Mouse (Mus musculus): ENCODE data around the gene Slc25a27. TPM values are rescaled to one million over a fixed set of nuclear protein-coding genes. Genes with fewer than 3 reads are reported as not detected.

Gene Slc25a27
- total and polyA plus RNA-seq, 3 experiments, result 0.13 to 0.49 (median 0.40) TPM

DNA sequence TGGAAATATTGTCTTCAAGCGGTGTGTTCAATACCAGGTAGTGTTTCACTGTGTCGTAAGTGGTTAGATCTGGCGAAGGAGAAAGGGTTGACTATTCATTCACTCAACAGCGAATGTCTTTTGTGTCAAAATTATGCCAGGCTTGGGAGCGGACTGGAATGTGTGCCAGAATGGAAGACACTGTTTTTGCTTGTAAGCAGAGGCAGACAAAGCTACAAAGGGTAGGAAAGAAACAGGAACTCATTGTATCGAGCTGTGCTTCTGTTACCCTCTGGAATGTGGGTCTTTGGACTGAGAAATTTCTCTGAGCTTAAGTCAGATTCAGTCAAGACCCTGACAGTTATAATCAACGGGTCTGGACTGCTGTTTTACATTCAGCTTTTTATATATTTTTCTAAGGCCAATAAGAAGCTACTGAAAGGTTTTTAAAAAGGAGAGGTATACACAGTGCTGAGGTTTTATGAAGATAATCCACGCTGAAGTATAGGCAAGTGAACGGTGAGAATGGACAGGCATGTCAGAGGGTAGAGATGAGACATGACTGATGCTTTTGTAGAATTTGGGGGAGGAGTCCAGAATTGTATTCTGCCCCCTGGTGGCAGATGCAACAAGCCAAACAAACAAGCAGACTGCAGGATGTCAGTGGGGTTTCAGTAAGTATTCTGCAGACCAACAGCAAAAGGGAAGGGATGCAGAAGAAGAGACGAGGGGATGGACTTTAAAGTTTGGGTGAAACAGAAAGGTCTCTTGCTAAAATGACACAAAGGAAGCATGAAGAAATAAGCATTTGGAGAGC is 17.2 kb downstream of the Slc25a27 start:
- DNase-seq (ENCODE audit: extremely low read depth), result peak; percentile 26
- in situ Hi-C loops (cut with MboI; ENCODE audit: low pct_ligation_motif_present, low pct_unique_long_range_greater_than_20kb, low sequenced_read_pairs), result no loop called here

DNA sequence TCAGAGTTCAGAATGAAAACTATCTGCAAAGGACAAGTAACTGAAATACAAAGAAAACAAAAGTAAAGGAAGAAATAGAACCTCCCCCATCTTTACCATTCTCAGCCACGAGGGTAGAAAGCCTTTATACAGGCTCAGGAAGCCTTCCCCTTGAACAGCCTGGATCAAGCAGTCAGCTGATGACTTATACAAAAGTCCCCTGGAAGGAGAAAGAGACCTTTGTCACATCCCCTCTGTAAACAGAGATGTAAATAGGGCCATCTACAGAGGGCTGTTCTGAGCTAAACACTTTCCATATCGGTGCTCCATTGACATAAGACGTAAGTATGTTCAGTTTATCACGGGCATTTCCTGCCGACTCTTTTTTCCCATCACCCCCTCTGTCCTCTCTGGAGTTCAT is 20.1 kb downstream of the Slc25a27 start:
- H3K79me2 ChIP-seq (replicated peaks; ENCODE audit: control insufficient read depth, extremely low read depth, insufficient read depth, poor library complexity, severe bottlenecking), result no peaks in the 10 kb centered on the region
- no peak overlapping the region for H3K9ac ChIP-seq (ENCODE audit: insufficient read depth, low read depth)
- no peak for DNase-seq (ENCODE audit: extremely low read depth)
- H3K9me3 ChIP-seq (replicated peaks; ENCODE audit: low read length), result peaks cover 45% of the 10 kb centered on the region
- H3K36me3 ChIP-seq (replicated peaks in 1 of 2; ENCODE audit: control insufficient read depth in 1 of 2, insufficient read depth in 1 of 2, low read length in 1 of 2), result no peaks in the 10 kb centered on the region
- no peak overlapping the region for H3K27ac ChIP-seq (ENCODE audit: insufficient read depth, low read depth)
- no peak for TF ChIP-seq SIN3A (IDR thresholded peaks at IDR 0.05; ENCODE audit: low read length)
- no peak for TF ChIP-seq RAD21 (IDR thresholded peaks at IDR 0.05; ENCODE audit: low read depth, low read length)
- no peak for TF ChIP-seq NELFE (IDR thresholded peaks at IDR 0.05; ENCODE audit: low read depth, low read length)
- TF ChIP-seq GABPA (IDR thresholded peaks at IDR 0.05; ENCODE audit: insufficient replicate concordance, low read depth, low read length), result no peak
- no peak for TF ChIP-seq SMC3 (IDR thresholded peaks at IDR 0.05; ENCODE audit: low read depth, low read length)
- no peak for TF ChIP-seq ETS1 (conservative IDR thresholded peaks at IDR 0.05; ENCODE audit: low read depth, low read length)
- TF ChIP-seq POLR2AphosphoS2 (IDR thresholded peaks at IDR 0.05; ENCODE audit: low read depth, low read length), result no peak
- TF ChIP-seq CHD1 (IDR thresholded peaks at IDR 0.05; ENCODE audit: low read depth, low read length), result no peak
- no peak for TF ChIP-seq ELF1 (IDR thresholded peaks at IDR 0.05; ENCODE audit: low read depth, low read length)
- TF ChIP-seq IRF4 (IDR thresholded peaks at IDR 0.05; ENCODE audit: low read depth, low read length), result no peak
- no peak for TF ChIP-seq USF1 (IDR thresholded peaks at IDR 0.05; ENCODE audit: low read depth, low read length)
- TF ChIP-seq MAZ (IDR thresholded peaks at IDR 0.05; ENCODE audit: low read depth, low read length), result no peak
- no peak for TF ChIP-seq TBP (conservative IDR thresholded peaks at IDR 0.05; ENCODE audit: low read depth, low read length)
- in situ Hi-C loops (cut with MboI; ENCODE audit: low pct_ligation_motif_present, low pct_unique_long_range_greater_than_20kb, low sequenced_read_pairs), result no loop called here
- no peaks in the 10 kb centered on the region for H3K27me3 ChIP-seq (replicated peaks)
- dilution Hi-C loops (cut with MboI; ENCODE audit: extremely low pct_ligation_motif_present, extremely low pct_unique_long_range_greater_than_20kb, low sequenced_read_pairs), result no loop called here
- H3K4me1 ChIP-seq (ENCODE audit: control insufficient read depth in 1 of 2, insufficient read depth in 2 of 2), result no peaks in the 10 kb centered on the region
- H3K4me2 ChIP-seq (ENCODE audit: insufficient read depth, low read depth, poor library complexity, severe bottlenecking), result no peak overlapping the region
- no peak overlapping the region for H3K4me3 ChIP-seq (replicated peaks in 1 of 3; ENCODE audit: low read depth in 2 of 3, low read length in 2 of 3, poor library complexity in 1 of 3)

More for the DNA sequence above, 17.2 kb downstream of the Slc25a27 start:
- Histone ChIP-seq H3K4me1 (ENCODE audit: control insufficient read depth in 1 of 2, insufficient read depth in 2 of 2) (no peaks in the 10 kb centered on the region), H3K27ac (ENCODE audit: insufficient read depth, low read depth) (no peak overlapping the region), H3K4me2 (ENCODE audit: insufficient read depth, low read depth, poor library complexity, severe bottlenecking) (no peak overlapping the region), H3K4me3 (replicated peaks in 1 of 3; ENCODE audit: low read depth in 2 of 3, low read length in 2 of 3, poor library complexity in 1 of 3) (no peak overlapping the region), H3K9ac (ENCODE audit: insufficient read depth, low read depth) (no peak overlapping the region), H3K36me3 (replicated peaks in 1 of 2; ENCODE audit: control insufficient read depth in 1 of 2, insufficient read depth in 1 of 2, low read length in 1 of 2) (no peaks in the 10 kb centered on the region), H3K9me3 (replicated peaks; ENCODE audit: low read length) (peaks cover 40% of the 10 kb centered on the region), H3K79me2 (replicated peaks; ENCODE audit: control insufficient read depth, extremely low read depth, insufficient read depth, poor library complexity, severe bottlenecking) (no peaks in the 10 kb centered on the region), H3K27me3 (replicated peaks) (no peaks in the 10 kb centered on the region)
- dilution Hi-C loops (cut with MboI; ENCODE audit: extremely low pct_ligation_motif_present, extremely low pct_unique_long_range_greater_than_20kb, low sequenced_read_pairs), result no loop called here
- TF ChIP-seq ZKSCAN1 (IDR thresholded peaks at IDR 0.05; ENCODE audit: borderline replicate concordance, low read depth, low read length), result no peak
- no peak for TF ChIP-seq RCOR1 (conservative IDR thresholded peaks at IDR 0.05; ENCODE audit: low read depth, low read length)
- TF ChIP-seq GABPA (IDR thresholded peaks at IDR 0.05; ENCODE audit: insufficient replicate concordance, low read depth, low read length), result no peak
- 0 out of 4 replicates have a peak, but pooled peaks of 1 of the 2 experiments have one; percentile 10 for TF ChIP-seq CTCF (conservative IDR thresholded peaks at IDR 0.05 in 1 of 2, IDR thresholded peaks at IDR 0.05 in 1 of 2; ENCODE audit: low read depth in 2 of 2, low read length in 2 of 2)
- TF ChIP-seq KAT2A (IDR thresholded peaks at IDR 0.05; ENCODE audit: insufficient replicate concordance, low read length), result no peak
- no peak for TF ChIP-seq ELF1 (IDR thresholded peaks at IDR 0.05; ENCODE audit: low read depth, low read length)
